Mouse (Mus musculus): ENCODE measurements around the gene Rnf220.

DNA sequence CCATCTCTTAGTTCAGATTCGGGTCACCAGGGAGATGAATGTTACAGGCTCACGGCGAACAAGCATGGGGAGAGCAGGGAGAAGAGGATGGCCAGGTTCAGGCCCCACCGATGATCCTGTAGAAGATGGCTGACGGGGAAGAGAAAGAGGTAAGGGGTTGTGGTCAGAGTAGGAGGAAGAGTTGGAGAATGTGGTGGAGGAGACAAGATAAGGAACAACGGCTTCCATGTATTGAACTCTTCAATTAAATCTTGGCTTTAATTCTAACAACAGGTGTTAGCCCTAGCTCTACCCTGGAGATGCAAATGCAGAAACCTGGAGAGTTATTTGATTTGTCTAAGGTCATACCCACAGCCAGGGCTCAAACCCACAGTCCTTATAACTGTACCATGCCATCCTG is 49.8 kb upstream of the Rnf220 start:
- TF ChIP-seq CTCF (IDR thresholded peaks at IDR 0.05; ENCODE audit: low read depth), result no peak
- no peak for TF ChIP-seq EP300 (IDR thresholded peaks at IDR 0.05; ENCODE audit: low read depth)

All from liver, postnatal 0 days (tissue).